Mouse (Mus musculus) myocyte (in vitro differentiated cells): ENCODE data around the gene Whrn.

ENCODE experiments used
- E2F4 ChIP-seq: IDR thresholded peaks from one replicate; pipeline ENCODE4 v1.6.1; 2011; ENCODE audit warnings: mild to moderate bottlenecking, control low read depth, moderate library complexity; ENCODE audit not compliant: insufficient read depth
- MAX ChIP-seq: IDR thresholded peaks from one replicate; pipeline ENCODE4 v1.6.1; 2011; ENCODE audit warnings: low read depth, mild to moderate bottlenecking, control low read depth
- MYOG ChIP-seq, 3 experiments: IDR thresholded peaks; one replicate each; pipeline ENCODE4 v1.6.1; 2011; ENCODE audit warnings: control low read depth in 2 of 3, low read depth in 2 of 3, mild to moderate bottlenecking in 2 of 3; ENCODE audit not compliant: insufficient read length in 2 of 3, control insufficient read depth in 1 of 3, insufficient read depth in 1 of 3
- POLR2A ChIP-seq: IDR thresholded peaks from one replicate; pipeline ENCODE4 v1.6.1; 2011; ENCODE audit warnings: low read depth, mild to moderate bottlenecking, control low read depth, moderate library complexity; ENCODE audit not compliant: insufficient read length
- POLR2AphosphoS2 ChIP-seq: IDR thresholded peaks from one replicate; pipeline ENCODE4 v1.6.1; 2011; ENCODE audit warnings: low read depth, control low read depth; ENCODE audit not compliant: insufficient read length
- TCF12 ChIP-seq: IDR thresholded peaks from one replicate; pipeline ENCODE4 v1.6.1; 2011; ENCODE audit warnings: mild to moderate bottlenecking, control low read depth; ENCODE audit not compliant: poor library complexity, insufficient read depth, severe bottlenecking
- USF1 ChIP-seq: IDR thresholded peaks from one replicate; pipeline ENCODE4 v1.6.1; 2011; ENCODE audit warnings: low read depth, mild to moderate bottlenecking, control low read depth, moderate library complexity

GRCm38 (mm10) chr4:63410583-63410934, 85.2 kb downstream of the Whrn start:
- TF ChIP-seq E2F4 (peak; percentile 70), TCF12 (no peak), POLR2A (peak; percentile 26), MYOG (IDR thresholded peaks at IDR 0.05; ENCODE audit: control insufficient read depth in 1 of 3, insufficient read depth in 1 of 3, insufficient read length in 2 of 3, low read depth in 2 of 3) (no peak), MAX (no peak), USF1 (no peak), POLR2AphosphoS2 (peak; percentile 9)
